Mouse (Mus musculus): ENCODE measurements around the gene Cfap46. TPM values are rescaled to one million over a fixed set of nuclear protein-coding genes. Genes with fewer than 3 reads are reported as not detected.
"Not testable (repeated sequence)": the region's sequence is repeated elsewhere in the genome, so short reads cannot be mapped to it uniquely, and the experiment has no call there.

Gene Cfap46
- polyA plus RNA-seq, 1 experiment from 2014 or later = 0.29 TPM

DNA sequence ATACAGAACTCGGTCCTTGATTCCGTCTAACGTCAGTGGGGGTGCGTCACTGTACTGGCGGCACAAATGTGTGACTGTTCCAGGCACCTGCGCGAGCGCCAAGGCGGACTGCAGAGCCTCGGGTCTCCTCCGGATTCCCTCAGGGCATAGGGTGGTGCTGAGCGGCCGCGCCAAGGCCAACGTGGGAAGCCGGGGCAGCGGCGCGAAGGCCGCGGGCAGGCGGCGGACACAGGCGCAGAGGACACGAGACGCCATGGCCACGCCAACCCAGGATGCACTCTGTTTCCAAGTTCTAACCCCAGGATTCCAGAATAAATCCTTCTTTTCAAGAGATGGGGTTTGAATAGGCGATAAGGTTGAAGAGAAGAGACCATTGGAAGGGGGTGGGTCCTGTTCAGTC is 23.7 kb downstream of the Cfap46 start:
- not testable (repeated sequence) for H3K27me3 ChIP-seq; H3K27ac ChIP-seq; H3K4me1 ChIP-seq (replicated peaks); ATAC-seq (ENCODE audit: insufficient number of reproducible peaks, insufficient read depth, low FRiP score, low TSS enrichment, low read depth); H3K4me2 ChIP-seq; H3K9me3 ChIP-seq; H3K9ac ChIP-seq (replicated peaks); H3K4me3 ChIP-seq (replicated peaks); H3K36me3 ChIP-seq
- 92% methylated on average over 28 of the region's 28 CpGs for whole genome bisulfite sequencing

DNA sequence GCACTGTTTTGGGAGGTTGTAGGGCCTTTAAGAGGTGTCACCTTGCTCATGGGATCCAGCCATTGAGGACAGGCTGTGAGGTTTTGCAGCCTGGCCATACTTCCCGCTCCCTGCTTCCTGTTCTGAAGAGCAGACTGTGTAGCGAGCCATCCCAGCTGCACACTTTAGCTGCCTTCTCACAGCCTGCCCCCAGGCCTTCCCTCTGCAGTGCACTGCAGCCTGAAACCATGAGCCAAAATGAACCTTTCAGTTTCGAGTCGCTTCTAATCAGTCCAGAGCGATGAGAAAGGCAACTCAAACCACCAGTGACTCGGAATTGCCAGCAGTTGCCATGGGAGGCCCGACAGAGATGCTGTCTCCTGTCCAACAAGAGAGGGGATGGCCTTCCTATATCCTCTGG is 33.9 kb downstream of the Cfap46 start:
- ATAC-seq (ENCODE audit: insufficient number of reproducible peaks, insufficient read depth, low FRiP score, low TSS enrichment, low read depth) = no peak

DNA sequence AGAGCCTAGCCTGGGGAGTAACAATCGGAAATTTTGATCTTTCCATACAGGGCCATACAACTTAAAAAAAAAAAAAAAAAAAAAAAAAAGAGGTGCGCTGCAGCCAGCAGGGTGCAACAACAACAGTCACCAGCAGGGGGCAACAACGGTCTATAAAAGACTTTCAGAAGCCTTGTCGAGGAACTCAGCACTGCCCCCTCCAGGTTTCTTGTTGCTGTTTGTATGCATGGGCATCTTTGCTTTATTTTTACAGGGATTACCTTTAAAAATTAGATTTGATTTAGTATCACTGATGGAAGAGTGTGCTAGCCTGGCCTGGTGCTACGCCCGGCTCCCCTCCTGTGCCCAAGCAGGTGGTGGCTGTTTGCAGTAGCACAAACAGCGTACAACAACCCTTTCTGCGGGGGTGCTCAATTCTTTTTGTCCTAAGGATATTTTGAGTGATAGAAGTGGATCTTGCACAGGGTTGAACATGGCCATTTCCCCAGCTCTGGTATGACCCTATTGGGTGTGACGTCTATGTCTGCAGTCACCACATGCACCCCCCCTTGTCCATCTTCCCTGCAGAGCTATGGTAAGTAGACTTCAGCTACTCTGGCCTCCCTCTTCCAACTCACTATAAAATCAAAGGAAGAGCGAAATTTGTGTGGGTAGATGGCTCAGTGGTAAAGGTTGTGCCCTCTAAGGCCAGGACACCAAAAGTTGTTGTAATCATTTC is 35.4 kb downstream of the Cfap46 start:
- H3K4me1 ChIP-seq (replicated peaks) = no peaks in the 10 kb centered on the region
- no peaks in the 10 kb centered on the region for H3K36me3 ChIP-seq
- no peak overlapping the region for H3K4me3 ChIP-seq (replicated peaks)
- WGBS = 42% methylated on average over 10 of the region's 10 CpGs
- H3K27me3 ChIP-seq = peaks cover 5% of the 10 kb centered on the region; the same call in 1 of the 2 replicates
- ATAC-seq (ENCODE audit: insufficient number of reproducible peaks, insufficient read depth, low FRiP score, low TSS enrichment, low read depth) = no peak
- H3K9me3 ChIP-seq = no peaks in the 10 kb centered on the region
- H3K9ac ChIP-seq (replicated peaks) = no peak overlapping the region
- no peak overlapping the region for H3K4me2 ChIP-seq
- no peak overlapping the region for H3K27ac ChIP-seq

More for the DNA sequence above, 33.9 kb downstream of the Cfap46 start:
- H3K27ac ChIP-seq = no peak overlapping the region
- no peaks in the 10 kb centered on the region for H3K36me3 ChIP-seq
- no peak overlapping the region for H3K9ac ChIP-seq (replicated peaks)
- no peak overlapping the region for H3K4me3 ChIP-seq (replicated peaks)
- no peak overlapping the region for H3K4me2 ChIP-seq
- 75% methylated on average over 7 of the region's 7 CpGs for WGBS
- peaks cover 5% of the 10 kb centered on the region; the same call in 1 of the 2 replicates for H3K27me3 ChIP-seq
- H3K4me1 ChIP-seq (replicated peaks) = no peaks in the 10 kb centered on the region
- no peaks in the 10 kb centered on the region for H3K9me3 ChIP-seq

DNA sequence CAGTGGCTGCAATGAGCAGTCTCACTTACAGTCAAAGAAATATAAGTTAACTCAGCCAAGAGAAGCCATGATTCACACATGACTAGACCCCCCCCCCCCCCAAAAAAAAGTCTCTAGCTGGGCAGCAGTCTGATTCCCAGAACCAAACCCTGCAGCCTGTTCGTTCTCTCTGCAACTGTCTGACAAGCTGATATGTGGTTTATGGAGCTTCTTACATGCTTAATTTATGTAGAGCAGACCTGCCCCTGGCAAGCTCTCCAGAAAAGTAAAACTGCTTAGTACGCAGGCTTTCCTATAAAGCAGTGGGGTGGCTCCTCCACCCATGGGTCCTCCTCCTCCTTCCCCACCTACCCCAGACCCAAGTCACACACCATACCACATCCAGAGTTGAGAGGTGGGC is 50.2 kb downstream of the Cfap46 start:
- 47% methylated on average over 2 of the region's 2 CpGs for WGBS

DNA sequence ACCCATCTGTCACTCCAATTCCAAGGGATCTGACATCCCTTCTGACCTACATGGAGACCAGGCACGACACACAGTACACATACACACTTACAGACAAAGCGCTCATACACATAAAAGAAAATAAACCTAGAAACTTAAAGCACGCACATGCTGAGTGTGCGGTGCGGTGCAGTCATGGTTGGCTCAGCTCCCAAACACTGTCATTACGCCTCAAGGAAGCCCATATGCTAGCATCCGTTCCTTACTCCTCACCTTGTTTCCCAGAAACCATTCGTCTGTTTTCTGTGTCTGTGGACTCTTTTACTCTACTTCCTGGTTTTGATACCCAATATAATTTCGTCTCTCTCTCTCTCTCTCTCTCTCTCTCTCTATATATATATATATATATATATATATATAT is 58.5 kb downstream of the Cfap46 start:
- Histone ChIP-seq H3K9ac (replicated peaks) (no peak overlapping the region), H3K4me2 (no peak overlapping the region), H3K27ac (no peak overlapping the region), H3K4me3 (replicated peaks) (no peak overlapping the region), H3K9me3 (no peaks in the 10 kb centered on the region), H3K36me3 (no peaks in the 10 kb centered on the region), H3K4me1 (replicated peaks) (no peaks in the 10 kb centered on the region), H3K27me3 (peaks cover 6% of the 10 kb centered on the region; the same call in 1 of the 2 replicates)
- WGBS = 84% methylated on average over 9 of the region's 9 CpGs
- no peak for ATAC-seq (ENCODE audit: insufficient number of reproducible peaks, insufficient read depth, low FRiP score, low TSS enrichment, low read depth)

More for the DNA sequence above, 50.2 kb downstream of the Cfap46 start:
- Histone ChIP-seq H3K4me3 (replicated peaks) (no peak overlapping the region), H3K36me3 (no peaks in the 10 kb centered on the region), H3K9ac (replicated peaks) (no peak overlapping the region), H3K4me1 (replicated peaks) (no peaks in the 10 kb centered on the region), H3K27ac (no peak overlapping the region), H3K4me2 (no peak overlapping the region), H3K9me3 (no peaks in the 10 kb centered on the region), H3K27me3 (peaks cover 6% of the 10 kb centered on the region; the same call in 1 of the 2 replicates)
- no peak for ATAC-seq (ENCODE audit: insufficient number of reproducible peaks, insufficient read depth, low FRiP score, low TSS enrichment, low read depth)

DNA sequence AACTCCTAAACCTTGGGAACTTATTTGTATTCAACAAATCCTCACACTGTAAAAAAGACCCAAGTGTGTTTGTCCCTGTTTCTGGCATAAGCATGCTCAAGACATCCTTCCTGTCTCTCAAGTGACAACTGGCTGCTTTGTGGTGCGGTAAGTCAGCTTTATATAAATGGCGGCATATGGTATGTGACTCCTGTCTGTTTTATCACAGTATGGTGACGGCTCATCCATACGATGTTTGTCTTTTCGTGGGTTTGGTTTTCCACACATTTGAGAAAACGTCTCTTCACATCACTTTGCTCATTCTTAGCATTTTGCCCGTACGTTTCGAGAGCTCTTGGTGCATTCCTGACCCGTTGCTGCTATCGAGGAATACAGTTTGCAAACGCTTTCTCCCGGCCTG is 61.0 kb downstream of the Cfap46 start:
- Histone ChIP-seq H3K4me1 (replicated peaks) (no peaks in the 10 kb centered on the region), H3K27me3 (peaks cover 16% of the 10 kb centered on the region), H3K36me3 (no peaks in the 10 kb centered on the region), H3K4me2 (no peak overlapping the region), H3K27ac (no peak overlapping the region), H3K9ac (replicated peaks) (no peak overlapping the region), H3K9me3 (no peaks in the 10 kb centered on the region), H3K4me3 (replicated peaks) (no peak overlapping the region)
- no peak for ATAC-seq (ENCODE audit: insufficient number of reproducible peaks, insufficient read depth, low FRiP score, low TSS enrichment, low read depth)
- WGBS = 90% methylated on average over 13 of the region's 13 CpGs

DNA sequence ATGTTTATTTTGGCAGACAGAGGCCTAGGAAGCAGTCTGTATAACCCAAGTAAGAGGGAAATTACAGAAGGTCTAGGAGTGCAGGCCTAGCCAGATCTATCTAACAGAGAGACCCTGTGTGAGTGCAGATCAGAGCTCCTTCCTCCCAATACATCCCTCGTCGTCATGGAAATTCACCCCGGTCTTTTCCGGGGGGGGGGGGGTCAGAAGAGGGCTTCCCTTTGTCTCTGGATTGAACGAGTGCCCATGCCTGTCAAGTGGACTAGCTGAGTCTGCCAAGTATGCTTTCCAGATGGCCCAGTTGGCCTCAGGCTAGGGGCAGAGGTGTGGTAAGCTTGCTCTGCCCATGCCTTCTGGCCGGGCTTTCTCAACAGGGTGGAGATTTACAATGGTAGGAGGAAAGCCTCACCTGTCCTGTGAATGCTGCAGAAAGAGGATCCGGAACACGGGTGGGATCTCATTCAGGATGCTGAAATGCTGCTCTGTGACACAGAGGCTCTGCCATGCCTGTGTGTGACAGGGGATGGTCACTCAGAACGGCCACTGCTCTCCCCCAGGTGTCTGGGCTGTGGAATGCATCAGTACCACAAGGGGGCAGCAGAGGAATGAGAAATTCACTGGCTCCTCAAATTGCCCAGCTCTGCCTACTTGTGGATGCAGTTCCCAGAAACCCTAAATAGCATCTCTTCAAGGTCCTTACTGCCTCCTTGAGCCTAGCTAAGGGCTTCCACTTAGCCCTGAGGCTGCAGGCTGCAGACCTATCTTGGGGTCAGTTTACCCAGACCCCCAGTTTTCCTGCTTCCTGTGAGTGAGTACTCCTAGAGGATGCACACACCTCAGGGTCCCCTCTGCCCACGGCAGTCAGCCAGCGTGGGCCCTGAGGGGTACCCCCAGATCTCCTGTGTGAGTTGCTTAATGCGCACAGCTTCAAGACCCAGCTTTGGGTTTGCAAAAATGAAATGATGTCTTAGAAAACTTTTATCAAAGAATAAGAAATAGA is 67.5 kb downstream of the Cfap46 start:
- Histone ChIP-seq H3K9me3 (no peaks in the 10 kb centered on the region), H3K9ac (replicated peaks) (no peak overlapping the region), H3K36me3 (no peaks in the 10 kb centered on the region), H3K27ac (no peak overlapping the region), H3K4me2 (no peak overlapping the region), H3K4me1 (replicated peaks) (no peaks in the 10 kb centered on the region), H3K27me3 (peaks cover 24% of the 10 kb centered on the region), H3K4me3 (replicated peaks) (no peak overlapping the region)
- WGBS = 62% methylated on average over 12 of the region's 12 CpGs
- ATAC-seq (ENCODE audit: insufficient number of reproducible peaks, insufficient read depth, low FRiP score, low TSS enrichment, low read depth) = 0 out of 2 replicates have a peak, but pooled peaks have one; percentile 50

DNA sequence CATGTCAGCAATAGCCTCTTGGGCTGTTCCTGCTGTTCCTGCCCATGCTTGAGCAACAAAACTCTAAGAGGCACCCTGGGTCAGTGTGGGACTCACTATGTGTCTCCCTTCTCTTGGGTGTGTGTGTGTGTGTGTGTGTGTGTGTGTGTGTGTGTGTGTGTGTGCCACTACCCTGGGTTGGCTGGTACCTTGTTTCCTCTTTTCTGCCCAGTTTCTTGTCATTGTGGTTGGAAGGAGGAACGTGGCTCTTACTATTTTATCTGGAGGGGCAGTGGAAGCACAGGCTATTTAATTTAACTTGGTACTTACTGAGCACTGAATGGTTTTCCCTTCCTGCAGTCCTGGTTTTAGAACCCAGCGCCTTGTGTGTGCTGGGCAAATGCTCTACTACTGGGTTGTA is 73.3 kb downstream of the Cfap46 start:
- Histone ChIP-seq H3K4me3 (replicated peaks) (no peak overlapping the region), H3K36me3 (no peaks in the 10 kb centered on the region), H3K9me3 (no peaks in the 10 kb centered on the region), H3K4me1 (replicated peaks) (no peaks in the 10 kb centered on the region), H3K4me2 (no peak overlapping the region), H3K9ac (replicated peaks) (no peak overlapping the region), H3K27ac (no peak overlapping the region), H3K27me3 (peaks cover 17% of the 10 kb centered on the region; the same call in 1 of the 2 replicates)
- ATAC-seq (ENCODE audit: insufficient number of reproducible peaks, insufficient read depth, low FRiP score, low TSS enrichment, low read depth) = no peak
- WGBS = 84% methylated on average over 2 of the region's 2 CpGs

DNA sequence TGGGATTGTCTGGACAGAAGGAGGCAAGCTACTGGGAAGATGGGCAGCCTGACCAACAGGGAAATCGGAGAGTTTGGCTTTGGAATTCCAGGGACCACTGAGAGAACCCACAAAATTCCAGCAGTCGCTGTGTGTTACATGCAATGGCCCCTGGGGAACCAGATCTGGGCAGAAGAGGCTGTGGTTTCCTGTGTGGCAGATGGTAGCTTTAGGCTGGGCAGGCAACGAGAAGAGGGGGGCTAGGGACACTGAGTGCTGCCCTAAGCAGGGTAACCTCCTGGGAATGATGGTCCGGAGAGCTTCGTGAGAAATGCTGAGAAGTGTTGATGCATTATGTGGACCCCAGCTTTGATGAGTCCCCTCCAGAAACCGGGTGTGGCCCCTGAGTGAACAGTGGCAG is 87.8 kb downstream of the Cfap46 start:
- H3K27me3 ChIP-seq = peaks cover 45% of the 10 kb centered on the region
- no peak overlapping the region for H3K9ac ChIP-seq (replicated peaks)
- H3K36me3 ChIP-seq = no peaks in the 10 kb centered on the region
- ATAC-seq (ENCODE audit: insufficient number of reproducible peaks, insufficient read depth, low FRiP score, low TSS enrichment, low read depth) = no peak
- H3K4me2 ChIP-seq = no peak overlapping the region
- peaks cover 3% of the 10 kb centered on the region; the same call in 1 of the 2 replicates for H3K4me1 ChIP-seq (replicated peaks)
- H3K4me3 ChIP-seq (replicated peaks) = no peak overlapping the region
- WGBS = 52% methylated on average over 6 of the region's 6 CpGs
- H3K9me3 ChIP-seq = no peaks in the 10 kb centered on the region
- no peak overlapping the region for H3K27ac ChIP-seq

DNA sequence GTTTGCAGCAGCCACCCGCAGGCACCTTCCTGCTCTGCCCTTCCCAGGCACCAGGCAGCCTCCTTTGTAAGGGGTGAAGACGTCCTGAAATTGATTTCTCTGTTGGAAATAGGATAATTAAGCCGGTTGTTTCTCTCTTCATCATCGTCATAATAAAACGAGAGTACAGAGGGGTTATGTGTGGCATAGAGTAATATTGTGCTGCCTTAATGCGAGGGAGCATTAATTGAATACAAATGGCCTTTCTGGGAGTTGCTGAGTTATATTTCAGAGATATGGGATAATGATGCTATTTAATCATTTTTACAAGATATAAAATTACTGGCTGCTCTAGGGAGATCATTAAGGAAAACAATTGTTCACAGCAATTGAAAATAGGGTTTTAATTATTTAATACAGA is 88.3 kb downstream of the Cfap46 start:
- H3K27ac ChIP-seq = no peak overlapping the region
- H3K4me2 ChIP-seq = no peak overlapping the region
- peaks cover 45% of the 10 kb centered on the region for H3K27me3 ChIP-seq
- no peak for ATAC-seq (ENCODE audit: insufficient number of reproducible peaks, insufficient read depth, low FRiP score, low TSS enrichment, low read depth)
- H3K9me3 ChIP-seq = no peaks in the 10 kb centered on the region
- no peak overlapping the region for H3K4me3 ChIP-seq (replicated peaks)
- 44% methylated on average over 6 of the region's 6 CpGs for WGBS
- H3K9ac ChIP-seq (replicated peaks) = no peak overlapping the region
- no peaks in the 10 kb centered on the region for H3K36me3 ChIP-seq
- peaks cover 3% of the 10 kb centered on the region; the same call in 1 of the 2 replicates for H3K4me1 ChIP-seq (replicated peaks)

DNA sequence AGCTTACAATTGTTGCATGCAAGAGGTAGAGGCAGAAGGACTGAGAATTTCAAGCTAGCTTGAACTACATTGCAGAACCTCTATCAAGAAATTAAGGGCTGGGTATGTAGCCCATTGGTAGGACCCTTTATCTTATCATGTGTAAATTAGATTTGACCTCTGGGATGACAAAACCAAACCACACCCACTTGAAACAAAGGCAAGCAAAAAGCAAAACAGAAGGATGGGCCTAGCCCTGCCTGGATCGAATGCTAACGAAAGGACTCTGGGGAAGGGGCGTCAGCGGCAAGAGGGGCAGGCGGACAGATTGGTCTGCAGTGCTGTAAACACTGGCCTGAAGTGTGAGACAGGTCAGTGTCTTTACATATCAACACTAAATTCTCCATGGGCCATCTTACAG is 92.3 kb downstream of the Cfap46 start:
- H3K4me2 ChIP-seq = no peak overlapping the region
- ATAC-seq (ENCODE audit: insufficient number of reproducible peaks, insufficient read depth, low FRiP score, low TSS enrichment, low read depth) = no peak
- H3K9ac ChIP-seq (replicated peaks) = no peak overlapping the region
- H3K27ac ChIP-seq = no peak overlapping the region
- peaks cover 68% of the 10 kb centered on the region for H3K27me3 ChIP-seq
- H3K4me1 ChIP-seq (replicated peaks) = peaks cover 3% of the 10 kb centered on the region; the same call in 1 of the 2 replicates
- no peak overlapping the region for H3K4me3 ChIP-seq (replicated peaks)
- no peaks in the 10 kb centered on the region for H3K36me3 ChIP-seq
- WGBS = 86% methylated on average over 5 of the region's 5 CpGs
- H3K9me3 ChIP-seq = no peaks in the 10 kb centered on the region
